Mouse (Mus musculus) forebrain, postnatal 0 days (tissue): ENCODE data around the gene Col20a1. TPM values are rescaled to one million over a fixed set of nuclear protein-coding genes. Genes with fewer than 3 reads are reported as not detected.

Source experiments
- ATAC-seq: fragments of 200-750 bp; cut with Nextera tagmentation; 2 replicates; pipeline ENCODE4 v1.8.0; 2017; ENCODE audit warnings: mild to moderate bottlenecking, moderate library complexity
- DNase-seq: peaks from one replicate; pipeline ENCODE4 v3.0.0-alpha.2; 2015
- H3K27ac ChIP-seq: fragments of 300-500 bp; sonication (generic); 2 replicates; pipeline ENCODE4 v1.5.1; 2014; ENCODE audit warnings: low read depth, mild to moderate bottlenecking, antibody characterized with exemption, low read length, moderate library complexity, mixed read lengths
- H3K27me3 ChIP-seq: fragments of 300-500 bp; sonication (generic); 2 replicates; pipeline ENCODE4 v1.6.1; 2014; ENCODE audit warnings: mild to moderate bottlenecking, low read length, mixed read lengths; ENCODE audit not compliant: insufficient read depth
- H3K36me3 ChIP-seq: fragments of 300-500 bp; sonication (generic); 2 replicates; pipeline ENCODE4 v1.6.1; 2014; ENCODE audit warnings: mild to moderate bottlenecking, moderate library complexity; ENCODE audit not compliant: insufficient read depth
- H3K4me1 ChIP-seq: fragments of 300-500 bp; sonication (generic); 2 replicates; pipeline ENCODE4 v1.6.1; 2014; ENCODE audit warnings: antibody characterized with exemption; ENCODE audit not compliant: insufficient read depth
- H3K4me2 ChIP-seq: fragments of 300-500 bp; sonication (generic); 2 replicates; pipeline ENCODE4 v1.6.1; 2014; ENCODE audit warnings: low read depth, mild to moderate bottlenecking, moderate library complexity
- H3K4me3 ChIP-seq: fragments of 300-500 bp; sonication (generic); 2 replicates; pipeline ENCODE4 v1.5.1; 2014; ENCODE audit warnings: low read depth, low read length, mixed read lengths
- H3K9ac ChIP-seq: fragments of 300-500 bp; sonication (generic); 2 replicates; pipeline ENCODE4 v1.6.1; 2014; ENCODE audit warnings: mild to moderate bottlenecking
- H3K9me3 ChIP-seq: fragments of 300-500 bp; sonication (generic); 2 replicates; pipeline ENCODE4 v1.6.1; 2016; ENCODE audit warnings: low read length
- CTCF ChIP-seq: sonication (generic); IDR thresholded peaks from 2 replicates; pipeline ENCODE4 v1.5.1; 2016; ENCODE audit warnings: antibody characterized with exemption, control low read depth, low read depth
- WGBS: fragments of 180-500 bp; shearing (Covaris S2); extraction: QIAGEN DNeasy Blood & Tissue Kit; methylation state at CpG from one replicate; pipeline ENCODE4 v1.1.7; 2014; 5-methylcytosine and 5-hydroxymethylcytosine counted together
- polyA plus RNA-seq: library from polyadenylated mRNA; unstranded; fragments of >200 nt; fragmentation: Nextera tagmentation; extraction: Ambion mirVana; gene quantifications from 2 replicates; pipeline ENCODE4 v1.2.1, GENCODE M21; 2015
- total RNA-seq: library from RNA; depleted of rRNA; stranded (reverse); fragments of >200 nt; gene quantifications from 2 replicates; pipeline ENCODE4 v1.2.3, GENCODE M21; 2014

Gene Col20a1
- total and polyA plus RNA-seq, 2 experiments from 2014 or later, result 0.17 to 0.29 TPM

- no peak overlapping the region for H3K4me3 ChIP-seq
- DNase-seq (no peak), ATAC-seq (no peak)
- H3K4me1 ChIP-seq, result no peaks in the 10 kb centered on the region
- H3K27me3 ChIP-seq, result no peaks in the 10 kb centered on the region
- WGBS, result 82% methylated on average over 2 of the region's 2 CpGs
- H3K36me3 ChIP-seq, result no peaks in the 10 kb centered on the region
- no peak overlapping the region for H3K27ac ChIP-seq
- no peak overlapping the region for H3K9ac ChIP-seq
- TF ChIP-seq CTCF, result no peak
- H3K9me3 ChIP-seq, result no peaks in the 10 kb centered on the region
- no peak overlapping the region for H3K4me2 ChIP-seq
These were observed 8.0 kb downstream of the Col20a1 start for GRCm38 (mm10) chr2:180994360-180994759.

- Histone ChIP-seq H3K4me3 (no peak overlapping the region), H3K9ac (no peak overlapping the region), H3K36me3 (no peaks in the 10 kb centered on the region), H3K27me3 (no peaks in the 10 kb centered on the region), H3K4me2 (no peak overlapping the region), H3K4me1 (no peaks in the 10 kb centered on the region), H3K9me3 (no peaks in the 10 kb centered on the region), H3K27ac (no peak overlapping the region)
- no peak for ATAC-seq
- no peak for TF ChIP-seq CTCF
- WGBS, result 87% methylated on average over 4 of the region's 4 CpGs
- no peak for DNase-seq
These were observed 9.1 kb downstream of the Col20a1 start for GRCm38 (mm10) chr2:180995457-180995856.

GRCm38 (mm10) chr2:180996436-180996835 is 10.1 kb downstream of the Col20a1 start:
- Histone ChIP-seq H3K4me3 (no peak overlapping the region), H3K27ac (no peak overlapping the region), H3K36me3 (no peaks in the 10 kb centered on the region), H3K4me2 (no peak overlapping the region), H3K9me3 (no peaks in the 10 kb centered on the region), H3K4me1 (no peaks in the 10 kb centered on the region), H3K27me3 (no peaks in the 10 kb centered on the region), H3K9ac (no peak overlapping the region)
- peak; percentile 77 for DNase-seq
- peak; percentile 84 for ATAC-seq
- 15% methylated on average over 5 of the region's 5 CpGs for WGBS
- peak; percentile 96 for TF ChIP-seq CTCF

DNA sequence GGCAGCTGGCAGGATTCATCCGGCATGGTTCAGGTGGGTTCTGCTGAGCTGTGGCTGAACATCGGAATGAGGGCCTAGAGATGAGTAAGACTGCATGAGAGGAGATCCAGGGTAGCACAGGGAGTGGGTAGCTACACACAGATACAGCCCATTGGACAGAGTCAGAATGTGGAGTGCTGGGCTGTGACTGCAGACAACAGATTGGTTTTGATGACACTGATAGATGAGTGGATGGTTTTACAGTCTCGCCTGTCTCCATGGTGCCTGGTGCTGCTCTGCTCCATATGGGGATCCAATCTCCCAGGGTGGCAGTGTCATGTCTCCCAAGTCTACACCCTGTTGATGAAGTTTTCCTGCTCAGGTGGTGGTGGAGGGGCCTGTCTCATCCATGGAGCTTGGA is 10.6 kb downstream of the Col20a1 start:
- WGBS, result 66% methylated on average over 3 of the region's 3 CpGs

DNA sequence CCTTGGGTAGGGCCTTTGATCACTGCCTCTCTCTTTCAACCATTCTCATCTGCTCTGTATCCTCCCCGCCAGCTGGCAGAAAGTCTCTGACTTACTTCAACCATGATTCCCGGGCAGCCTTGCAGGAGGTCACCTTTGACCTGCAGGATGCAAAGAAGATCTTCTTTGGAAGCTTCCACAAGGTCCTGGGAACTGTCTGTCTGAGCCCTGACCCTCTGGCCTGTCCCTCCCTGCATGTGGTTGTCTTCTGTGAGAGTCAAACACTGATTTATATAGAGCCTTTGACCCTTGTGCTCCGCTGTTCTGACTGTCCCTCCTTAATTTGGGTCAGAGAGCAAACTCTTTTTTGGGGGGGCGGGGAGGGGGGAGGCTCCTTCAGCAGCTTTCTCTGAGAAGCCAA is 20.7 kb downstream of the Col20a1 start:
- H3K4me3 ChIP-seq, result no peak overlapping the region
- H3K36me3 ChIP-seq, result no peaks in the 10 kb centered on the region
- DNase-seq (no peak), ATAC-seq (no peak)
- no peaks in the 10 kb centered on the region for H3K4me1 ChIP-seq
- H3K27me3 ChIP-seq, result no peaks in the 10 kb centered on the region
- H3K27ac ChIP-seq, result no peak overlapping the region
- no peak overlapping the region for H3K9ac ChIP-seq
- H3K4me2 ChIP-seq, result no peak overlapping the region
- WGBS, result 75% methylated on average over 4 of the region's 4 CpGs
- TF ChIP-seq CTCF, result no peak
- no peaks in the 10 kb centered on the region for H3K9me3 ChIP-seq

More for the DNA sequence above, 10.6 kb downstream of the Col20a1 start:
- H3K36me3 ChIP-seq, result no peaks in the 10 kb centered on the region
- no peaks in the 10 kb centered on the region for H3K9me3 ChIP-seq
- no peak overlapping the region for H3K4me3 ChIP-seq
- H3K9ac ChIP-seq, result no peak overlapping the region
- H3K4me1 ChIP-seq, result no peaks in the 10 kb centered on the region
- no peak overlapping the region for H3K27ac ChIP-seq
- no peaks in the 10 kb centered on the region for H3K27me3 ChIP-seq
- TF ChIP-seq CTCF, result no peak
- ATAC-seq, result peak; percentile 49
- H3K4me2 ChIP-seq, result no peak overlapping the region
- DNase-seq, result no peak

- Histone ChIP-seq H3K36me3 (no peaks in the 10 kb centered on the region), H3K4me3 (no peak overlapping the region), H3K4me2 (no peak overlapping the region), H3K9ac (no peak overlapping the region), H3K27me3 (no peaks in the 10 kb centered on the region), H3K4me1 (no peaks in the 10 kb centered on the region), H3K27ac (no peak overlapping the region), H3K9me3 (no peaks in the 10 kb centered on the region)
- DNase-seq (no peak), ATAC-seq (no peak)
- WGBS, result 69% methylated on average over 5 of the region's 5 CpGs
- TF ChIP-seq CTCF, result no peak
These were observed 22.0 kb downstream of the Col20a1 start for GRCm38 (mm10) chr2:181008339-181008738.

- ATAC-seq, result no peak
- WGBS, result 83% methylated on average over 11 of the region's 11 CpGs
- H3K27me3 ChIP-seq, result no peaks in the 10 kb centered on the region
- H3K4me1 ChIP-seq, result no peaks in the 10 kb centered on the region
- no peak overlapping the region for H3K9ac ChIP-seq
- no peak for TF ChIP-seq CTCF
- no peaks in the 10 kb centered on the region for H3K9me3 ChIP-seq
- no peak overlapping the region for H3K27ac ChIP-seq
- H3K4me3 ChIP-seq, result no peak overlapping the region
- DNase-seq, result no peak
- no peaks in the 10 kb centered on the region for H3K36me3 ChIP-seq
- H3K4me2 ChIP-seq, result no peak overlapping the region
These were observed 45.1 kb downstream of the Col20a1 start for GRCm38 (mm10) chr2:181031406-181031934.

DNA sequence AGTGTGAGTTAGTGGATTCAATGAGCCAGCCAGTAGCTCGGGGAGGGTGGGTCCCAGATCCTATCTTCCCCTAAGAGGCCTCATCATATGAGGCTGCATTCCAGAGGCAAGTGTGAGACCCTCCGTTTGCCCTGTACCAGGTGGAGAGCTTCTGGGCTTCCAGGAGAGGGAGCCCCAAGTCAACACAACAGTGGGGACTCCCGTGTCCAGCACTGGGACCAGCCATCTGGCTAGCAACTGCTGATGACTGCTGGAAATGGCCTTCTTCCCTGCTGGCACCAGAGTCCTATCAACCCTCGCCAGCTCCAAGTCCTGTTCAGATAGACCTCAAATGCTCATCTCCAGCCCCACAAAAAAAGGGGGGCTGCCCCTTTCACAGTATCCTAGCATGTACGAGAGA is 46.1 kb downstream of the Col20a1 start:
- Histone ChIP-seq H3K4me1 (no peaks in the 10 kb centered on the region), H3K9ac (no peak overlapping the region), H3K27ac (no peak overlapping the region), H3K4me3 (no peak overlapping the region), H3K9me3 (no peaks in the 10 kb centered on the region), H3K36me3 (no peaks in the 10 kb centered on the region), H3K27me3 (no peaks in the 10 kb centered on the region), H3K4me2 (no peak overlapping the region)
- DNase-seq (no peak), ATAC-seq (peak; percentile 58; the same call in 1 of the 2 replicates)
- WGBS, result 52% methylated on average over 5 of the region's 5 CpGs
- TF ChIP-seq CTCF, result peak; percentile 52
